Mouse (Mus musculus) neural tube, embryonic 14.5 days (tissue): ENCODE results near the gene Reg4. TPM values are rescaled to one million over a fixed set of nuclear protein-coding genes. Genes with fewer than 3 reads are reported as not detected.

Experiments
- ATAC-seq: fragments of 200-750 bp; cut with Nextera tagmentation; 2 replicates; pipeline ENCODE4 v1.8.0; 2017; ENCODE audit warnings: low read depth, mild to moderate bottlenecking, moderate TSS enrichment, moderate library complexity
- H3K27ac ChIP-seq: fragments of 300-500 bp; sonication (generic); 2 replicates; pipeline ENCODE4 v1.5.1; 2014; ENCODE audit warnings: low read depth, mild to moderate bottlenecking, control low read depth, low read length, moderate library complexity, mixed read lengths
- H3K27me3 ChIP-seq: fragments of 300-500 bp; sonication (generic); 2 replicates; pipeline ENCODE4 v1.6.1; 2014; ENCODE audit warnings: low read length; ENCODE audit not compliant: control insufficient read depth, insufficient read depth
- H3K36me3 ChIP-seq: fragments of 300-500 bp; sonication (generic); 2 replicates; pipeline ENCODE4 v1.6.1; 2014; ENCODE audit warnings: low read length, mixed read lengths; ENCODE audit not compliant: control insufficient read depth, insufficient read depth
- H3K4me1 ChIP-seq: fragments of 300-500 bp; sonication (generic); 2 replicates; pipeline ENCODE4 v1.6.1; 2014; ENCODE audit warnings: low read length; ENCODE audit not compliant: control insufficient read depth, insufficient read depth
- H3K4me2 ChIP-seq: fragments of 300-500 bp; sonication (generic); 2 replicates; pipeline ENCODE4 v1.6.1; 2014; ENCODE audit warnings: mild to moderate bottlenecking, low read depth, low read length, control low read depth
- H3K4me3 ChIP-seq: fragments of 300-500 bp; sonication (generic); 2 replicates; pipeline ENCODE4 v1.5.1; 2014; ENCODE audit warnings: low read depth, low read length, control low read depth, mixed read lengths
- H3K9ac ChIP-seq: fragments of 300-500 bp; sonication (generic); replicated peaks from 2 replicates; pipeline ENCODE4 v1.6.1; 2014; ENCODE audit warnings: low read depth, mild to moderate bottlenecking, control low read depth, low read length, mixed read lengths
- H3K9me3 ChIP-seq: fragments of 300-500 bp; sonication (generic); 2 replicates; pipeline ENCODE4 v1.6.1; 2016; ENCODE audit warnings: low read length; ENCODE audit not compliant: control insufficient read depth
- WGBS: fragments of 180-500 bp; shearing (Covaris S2); extraction: QIAGEN DNeasy Blood & Tissue Kit; methylation state at CpG from one replicate; pipeline ENCODE4 v1.1.7; 2014; 5-methylcytosine and 5-hydroxymethylcytosine counted together
- polyA plus RNA-seq: library from polyadenylated mRNA; unstranded; fragments of >200 nt; fragmentation: Nextera tagmentation; extraction: Ambion mirVana; gene quantifications from 2 replicates; pipeline ENCODE4 v1.2.1, GENCODE M21; 2014

The Reg4 gene
- polyA plus RNA-seq, 1 experiment from 2014 or later: not detected

DNA sequence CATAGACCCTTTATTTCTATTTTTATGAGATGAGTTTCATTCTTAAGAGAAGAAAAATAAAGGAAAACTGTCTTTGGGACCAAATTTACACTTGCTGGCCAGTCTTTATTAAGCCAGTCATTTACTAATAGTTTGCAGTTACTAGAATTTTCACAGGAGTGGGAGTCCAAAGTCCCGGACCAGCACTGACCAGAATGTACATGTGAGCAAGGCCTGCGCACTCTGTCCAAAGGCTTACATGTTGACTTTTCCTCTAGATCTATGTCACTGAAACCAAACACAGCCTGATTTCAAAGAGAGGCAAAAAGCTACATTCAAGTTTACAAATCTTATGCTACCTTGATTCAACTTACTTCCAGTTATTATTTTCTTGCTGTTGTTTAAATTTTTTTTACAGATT lies 40.2 kb downstream of the Reg4 start:
- Histone ChIP-seq H3K36me3 (no peaks in the 10 kb centered on the region), H3K9me3 (no peaks in the 10 kb centered on the region), H3K27ac (no peak overlapping the region), H3K9ac (no peak overlapping the region), H3K4me2 (no peak overlapping the region), H3K4me1 (no peaks in the 10 kb centered on the region), H3K4me3 (no peak overlapping the region), H3K27me3 (no peaks in the 10 kb centered on the region)
- no peak for ATAC-seq
- 97% methylated on average over 2 of the region's 2 CpGs for WGBS

DNA sequence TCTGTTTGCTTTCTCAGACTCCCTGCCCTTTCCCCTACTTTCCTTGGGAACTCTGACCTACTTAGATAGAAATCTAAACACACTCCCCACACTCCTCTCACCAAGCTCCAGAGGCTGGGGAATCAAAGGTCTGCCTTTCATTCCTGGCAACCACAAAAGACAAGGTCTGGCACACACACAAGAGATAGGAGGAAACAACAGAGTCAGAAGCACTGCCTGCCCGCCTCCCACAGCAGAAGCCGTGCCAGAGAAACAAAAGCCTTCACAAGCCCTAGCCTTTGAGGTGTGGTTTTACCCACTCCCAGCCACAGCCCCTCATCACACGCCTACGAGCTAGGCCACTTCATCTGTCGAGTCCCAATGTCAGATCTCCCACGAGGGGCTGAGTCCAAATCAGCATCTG lies 45.3 kb downstream of the Reg4 start:
- Histone ChIP-seq H3K4me3 (no peak overlapping the region), H3K27ac (no peak overlapping the region), H3K27me3 (no peaks in the 10 kb centered on the region), H3K4me1 (no peaks in the 10 kb centered on the region), H3K4me2 (no peak overlapping the region), H3K9me3 (no peaks in the 10 kb centered on the region), H3K36me3 (no peaks in the 10 kb centered on the region), H3K9ac (no peak overlapping the region)
- WGBS: 15% methylated on average over 6 of the region's 6 CpGs
- ATAC-seq: no peak

DNA sequence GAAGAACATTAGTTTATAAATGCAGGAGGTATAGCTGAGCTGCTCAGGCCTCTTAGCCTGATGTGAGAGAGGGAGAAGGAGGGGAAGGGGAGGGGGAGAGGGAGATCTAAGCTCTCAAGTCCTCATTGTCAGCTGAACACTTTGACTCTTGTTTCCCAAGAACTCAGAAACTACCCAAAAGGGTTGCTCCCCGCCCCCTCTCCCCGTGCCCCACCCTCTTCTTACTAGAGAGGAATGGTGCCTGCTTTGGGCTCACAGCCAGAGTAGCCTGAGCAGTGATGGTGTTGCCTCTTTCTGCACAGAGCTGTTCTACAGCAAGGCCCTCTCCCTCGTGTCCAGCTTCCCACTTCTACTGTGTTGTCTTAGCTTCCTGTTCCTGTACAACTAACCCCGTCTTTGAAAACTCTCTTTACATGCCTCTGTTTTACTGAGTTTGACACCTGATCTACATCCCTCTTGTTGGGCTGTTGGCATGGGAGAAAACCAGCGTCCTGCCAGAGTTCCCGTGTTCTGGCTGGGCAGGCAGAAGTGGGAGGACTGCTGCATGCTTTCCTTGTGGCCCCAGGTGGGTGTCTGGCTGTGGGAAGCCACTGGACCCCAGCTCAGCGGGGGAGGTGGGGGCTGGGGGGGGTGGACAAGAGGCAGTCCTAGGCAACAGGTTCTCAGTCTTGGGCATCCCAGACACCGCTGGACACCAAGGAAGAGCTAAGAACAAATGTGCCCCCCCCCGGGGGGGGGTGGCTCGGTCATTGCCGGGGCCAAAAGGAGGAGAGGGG lies 51.9 kb downstream of the Reg4 start:
- Histone ChIP-seq H3K4me1 (no peaks in the 10 kb centered on the region), H3K9ac (no peak overlapping the region), H3K36me3 (no peaks in the 10 kb centered on the region), H3K4me2 (no peak overlapping the region), H3K9me3 (no peaks in the 10 kb centered on the region), H3K4me3 (no peak overlapping the region), H3K27ac (no peak overlapping the region), H3K27me3 (no peaks in the 10 kb centered on the region)
- ATAC-seq: peak; percentile 60; the same call in 1 of the 2 replicates
- 58% methylated on average over 11 of the region's 11 CpGs for WGBS

DNA sequence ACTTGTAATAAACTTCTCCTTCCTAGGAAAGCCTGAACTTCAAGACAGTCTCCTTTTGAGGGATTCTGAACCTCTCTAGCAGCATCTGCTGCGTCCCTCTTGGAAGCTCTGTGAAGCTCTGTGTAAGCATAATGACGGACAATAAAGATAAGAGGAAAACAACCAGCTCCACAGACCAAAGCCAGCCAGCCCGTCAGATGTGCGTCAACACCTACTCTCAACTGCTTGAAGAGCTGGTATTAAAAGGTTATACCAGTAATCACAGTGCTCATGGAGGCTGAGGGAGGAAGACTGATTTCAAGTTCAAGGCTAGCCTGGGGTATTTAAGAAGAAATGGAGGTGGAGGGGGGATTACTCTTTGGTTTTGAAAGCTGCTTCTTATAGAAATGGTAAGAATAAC lies 57.7 kb downstream of the Reg4 start:
- WGBS: 61% methylated on average over 4 of the region's 4 CpGs

DNA sequence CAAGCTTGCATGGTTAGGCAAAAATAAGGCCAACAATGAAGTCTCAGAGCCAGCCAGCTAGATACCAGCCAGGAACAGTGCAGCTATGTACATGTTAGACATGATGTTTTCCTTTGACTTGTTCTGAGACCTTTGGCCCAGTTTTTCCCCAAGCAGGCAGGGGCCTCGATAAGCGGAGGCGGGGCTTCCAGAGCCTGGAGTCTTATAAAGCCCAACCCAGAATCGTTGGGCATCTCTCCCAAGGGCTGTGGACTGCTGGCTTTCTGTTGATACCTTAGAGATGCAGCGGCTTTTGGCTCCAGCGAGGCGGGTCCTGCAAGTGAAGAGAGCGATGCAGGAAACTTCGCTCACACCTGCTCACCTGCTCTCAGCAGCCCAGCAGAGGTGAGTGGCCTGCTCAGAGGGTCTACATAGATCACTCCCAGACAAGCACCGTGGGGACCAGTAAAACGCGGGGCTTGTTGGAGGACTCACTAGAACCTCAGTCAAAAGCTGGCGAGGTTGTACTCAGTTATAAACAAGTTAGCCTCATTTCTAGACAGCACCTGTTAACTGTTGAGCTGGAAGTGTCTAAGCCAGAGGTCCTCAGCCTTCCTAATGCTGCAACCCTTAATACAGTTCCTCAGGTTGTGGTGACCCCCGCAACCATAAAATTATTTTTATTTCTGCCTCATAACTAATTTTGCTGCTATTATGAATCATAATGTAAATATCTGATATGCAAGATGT lies 58.4 kb downstream of the Reg4 start, which contains the start of gene Hmgcs2:
Gene Hmgcs2, plus strand, starts transcription at position 232 of the 729 bp plus-strand sequence.
- no peaks in the 10 kb centered on the region for H3K27me3 ChIP-seq
- H3K4me1 ChIP-seq: no peaks in the 10 kb centered on the region
- peak; percentile 69 for ATAC-seq
- 65% methylated on average over 14 of the region's 14 CpGs for WGBS
- H3K4me3 ChIP-seq: 0 out of 2 replicates have a peak within 1 kb of the TSS, but pooled peaks have one; percentile 1
- H3K36me3 ChIP-seq: no peaks in the 10 kb centered on the region
- H3K9me3 ChIP-seq: no peaks in the 10 kb centered on the region
- H3K9ac ChIP-seq: no peak within 1 kb of the TSS
- peak within 1 kb of the TSS; percentile 7; the same call in 1 of the 2 replicates for H3K4me2 ChIP-seq
- no peak within 1 kb of the TSS for H3K27ac ChIP-seq

More for the DNA sequence above, 57.7 kb downstream of the Reg4 start:
- Histone ChIP-seq H3K4me1 (no peaks in the 10 kb centered on the region), H3K9me3 (no peaks in the 10 kb centered on the region), H3K36me3 (no peaks in the 10 kb centered on the region), H3K27ac (no peak overlapping the region), H3K4me2 (no peak overlapping the region), H3K4me3 (no peak overlapping the region), H3K27me3 (no peaks in the 10 kb centered on the region), H3K9ac (no peak overlapping the region)
- no peak for ATAC-seq

DNA sequence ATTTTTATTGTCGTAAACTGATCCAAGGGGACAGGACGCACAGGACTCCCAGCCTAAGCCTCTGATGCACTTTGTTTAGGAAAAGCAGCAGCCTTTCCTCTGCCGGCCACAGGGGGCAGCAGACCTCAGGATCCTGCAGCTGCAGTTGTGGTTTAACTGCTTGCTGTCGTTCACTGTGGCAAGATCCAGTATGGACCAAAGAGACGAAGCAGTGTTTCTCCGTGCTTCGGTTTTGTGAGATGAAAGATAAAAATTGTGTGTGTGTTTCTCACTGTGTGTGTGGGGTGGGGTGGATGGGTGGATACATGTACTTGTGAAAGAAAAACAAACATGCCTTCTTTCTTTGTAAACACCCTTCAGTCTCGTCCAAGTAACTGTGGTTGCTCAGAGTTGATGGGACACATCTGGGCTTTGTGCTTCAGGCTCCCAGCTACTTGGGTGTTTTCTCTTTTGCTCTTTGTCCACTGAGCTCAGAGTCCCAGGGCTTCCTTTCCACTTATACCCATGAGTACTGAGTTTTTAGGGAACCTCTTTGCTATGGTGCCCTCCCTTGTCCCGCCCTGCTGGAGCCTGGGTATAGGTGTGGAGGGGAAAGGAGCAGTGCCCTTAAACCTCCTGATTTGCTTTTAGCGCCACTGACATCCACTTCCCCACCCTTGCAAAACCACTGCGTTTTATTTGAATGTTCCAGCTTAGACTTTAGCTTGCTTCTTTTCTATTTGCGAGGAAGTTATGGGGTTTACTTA lies 59.1 kb downstream of the Reg4 start:
- peak; percentile 91 for ATAC-seq
- peak overlapping the region; percentile 7; the same call in 1 of the 2 replicates for H3K4me2 ChIP-seq
- no peak overlapping the region for H3K27ac ChIP-seq
- H3K27me3 ChIP-seq: no peaks in the 10 kb centered on the region
- no peaks in the 10 kb centered on the region for H3K9me3 ChIP-seq
- no peaks in the 10 kb centered on the region for H3K4me1 ChIP-seq
- WGBS: 47% methylated on average over 12 of the region's 12 CpGs
- no peak overlapping the region for H3K4me3 ChIP-seq
- no peaks in the 10 kb centered on the region for H3K36me3 ChIP-seq
- H3K9ac ChIP-seq: no peak overlapping the region

DNA sequence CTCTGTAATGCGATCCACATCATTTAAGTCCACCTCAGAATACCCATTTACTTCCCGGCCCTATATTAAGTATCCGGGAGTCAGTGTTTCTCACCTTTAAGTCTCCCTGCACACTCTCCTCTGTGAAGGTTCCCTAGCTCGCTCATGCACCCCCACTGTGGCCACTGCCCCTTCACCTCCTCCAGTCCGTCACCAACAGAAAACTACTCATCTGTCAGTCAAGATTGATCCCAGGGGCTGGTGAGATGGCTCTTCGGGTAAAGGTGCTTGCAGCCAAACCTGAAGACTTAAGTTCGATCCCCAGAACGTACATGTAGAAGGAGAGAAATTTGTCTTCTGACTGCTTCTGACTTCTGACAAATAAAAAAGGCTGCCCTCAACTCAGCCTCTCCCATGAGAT lies 60.5 kb downstream of the Reg4 start:
- Histone ChIP-seq H3K27me3 (no peaks in the 10 kb centered on the region), H3K9ac (no peak overlapping the region), H3K27ac (no peak overlapping the region), H3K4me2 (no peak overlapping the region), H3K4me3 (no peak overlapping the region), H3K4me1 (no peaks in the 10 kb centered on the region), H3K9me3 (no peaks in the 10 kb centered on the region), H3K36me3 (no peaks in the 10 kb centered on the region)
- no peak for ATAC-seq
- 95% methylated on average over 8 of the region's 8 CpGs for WGBS

DNA sequence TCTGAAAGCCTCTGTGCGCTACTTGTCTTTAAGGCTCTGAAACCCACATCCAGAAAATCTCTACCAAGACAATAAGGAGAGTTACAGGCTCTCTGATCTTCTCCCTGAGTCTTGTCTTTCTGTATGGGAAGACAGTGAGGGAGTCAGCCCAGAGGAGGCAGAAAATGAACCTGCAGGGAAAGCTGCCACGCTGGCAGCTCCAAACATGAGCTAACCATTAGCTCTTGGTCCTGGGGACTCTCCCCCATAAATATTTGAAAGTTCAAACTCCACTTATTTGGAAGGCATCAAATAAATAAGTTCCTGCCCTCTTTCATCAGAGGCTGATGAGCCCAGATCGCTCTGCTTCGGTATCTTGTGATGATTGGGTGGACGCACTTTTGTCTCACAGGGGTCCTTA lies 61.2 kb downstream of the Reg4 start:
- H3K4me2 ChIP-seq: no peak overlapping the region
- no peaks in the 10 kb centered on the region for H3K9me3 ChIP-seq
- no peak overlapping the region for H3K4me3 ChIP-seq
- 90% methylated on average over 5 of the region's 5 CpGs for WGBS
- H3K27me3 ChIP-seq: no peaks in the 10 kb centered on the region
- H3K9ac ChIP-seq: no peak overlapping the region
- no peaks in the 10 kb centered on the region for H3K4me1 ChIP-seq
- no peak for ATAC-seq
- H3K27ac ChIP-seq: no peak overlapping the region
- no peaks in the 10 kb centered on the region for H3K36me3 ChIP-seq
